Mouse (Mus musculus) erythroblast, adult 5-6 weeks (primary cell): ENCODE measurements around the gene Ier2. TPM values are rescaled to one million over a fixed set of nuclear protein-coding genes. Genes with fewer than 3 reads are reported as not detected.
"Not testable (repeated sequence)": the region's sequence is repeated elsewhere in the genome, so short reads cannot be mapped to it uniquely, and the experiment has no call there.

Experiments
- ATAC-seq: replicated peaks from 2 replicates; pipeline ENCODE4 v1.8.0; 2016; ENCODE audit warnings: moderate number of reproducible peaks, mild to moderate bottlenecking, moderate TSS enrichment, inconsistent platforms; ENCODE audit not compliant: poor library complexity, low FRiP score, severe bottlenecking
- total RNA-seq, 2 experiments: library from RNA; stranded (forward) in 1 of 2; stranded (reverse) in 1 of 2; fragments of 150-400 nt in 1 of 2; fragments of 200-764, 138-1000 nt in 1 of 2; gene quantifications; 2 replicates each; pipeline versions ENCODE4 v1.2.3 to v1.2.4; 2015 to 2017; ENCODE audit warnings: low replicate concordance in 2 of 2

Gene Ier2
- total RNA-seq, 2 experiments from 2014 or later: 14.8 to 22.9 TPM

- peak; percentile 38 for ATAC-seq
Observed at GRCm38 (mm10) chr8:84699861-84700322, 37.2 kb upstream of the Ier2 start.

GRCm38 (mm10) chr8:84698929-84699401 lies 36.3 kb upstream of the Ier2 start:
- ATAC-seq: no peak

- ATAC-seq: no peak
Observed at GRCm38 (mm10) chr8:84698288-84698687, 35.6 kb upstream of the Ier2 start.

- ATAC-seq: no peak
Observed at GRCm38 (mm10) chr8:84697166-84698130, 34.8 kb upstream of the Ier2 start.

DNA sequence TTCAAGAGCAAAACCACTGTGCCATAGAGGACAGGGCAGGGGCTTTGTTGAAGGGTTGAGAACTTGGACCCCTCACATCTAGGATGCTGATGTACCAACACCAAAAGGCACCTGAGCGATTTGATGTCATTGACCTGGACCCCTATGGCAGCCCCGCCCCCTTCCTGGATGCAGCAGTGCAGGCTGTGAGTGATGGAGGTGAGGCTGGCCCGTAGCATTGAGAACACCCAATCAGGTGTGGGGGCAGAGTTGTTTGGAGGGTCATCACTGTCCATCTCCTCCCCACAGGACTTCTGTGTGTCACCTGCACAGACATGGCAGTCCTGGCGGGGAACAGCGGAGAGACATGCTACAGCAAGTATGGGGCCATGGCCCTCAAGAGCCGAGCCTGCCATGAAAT lies 32.5 kb upstream of the Ier2 start:
- no peak for ATAC-seq

DNA sequence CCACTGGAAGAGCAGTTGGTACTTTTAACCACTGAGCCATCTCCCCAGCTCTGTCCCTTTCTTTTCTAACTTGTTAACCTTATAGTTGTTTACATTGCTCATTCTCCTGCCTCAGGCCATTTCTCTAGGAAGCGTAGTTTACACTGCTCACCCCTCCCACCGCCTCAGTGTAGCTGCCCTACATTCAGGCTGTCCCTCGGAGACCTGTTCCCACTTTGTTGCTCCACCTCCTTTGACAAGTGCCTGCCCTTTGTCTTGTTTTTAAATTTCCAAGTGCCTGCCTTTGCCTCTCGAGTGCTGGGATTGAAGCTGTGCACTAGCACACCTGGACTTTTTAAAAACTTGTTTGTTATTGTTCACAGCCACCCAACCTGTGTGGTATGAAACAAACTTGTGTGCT lies 30.7 kb upstream of the Ier2 start:
- no peak for ATAC-seq

GRCm38 (mm10) chr8:84689091-84689915 lies 26.7 kb upstream of the Ier2 start:
- ATAC-seq: peak; percentile 82

DNA sequence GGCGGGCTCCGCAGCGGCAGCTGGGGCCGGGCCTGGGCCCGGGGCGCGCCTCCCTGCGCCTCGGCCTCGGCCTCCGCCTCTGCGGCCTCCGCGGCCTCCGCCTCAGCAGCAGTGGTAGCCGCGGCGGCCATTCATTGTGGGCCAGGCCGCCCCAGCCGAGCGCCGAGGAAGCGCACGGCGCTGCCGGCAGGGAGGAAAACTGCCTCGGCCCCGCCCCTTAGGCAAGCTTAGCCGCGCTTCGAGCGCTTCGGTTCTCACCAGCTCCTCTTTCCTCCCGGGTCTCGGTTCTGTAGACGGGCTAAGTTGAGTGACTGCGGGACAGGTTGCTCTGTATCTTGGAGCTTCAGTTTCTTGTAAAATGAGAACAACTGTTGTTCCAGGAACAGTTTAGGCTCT lies 25.1 kb upstream of the Ier2 start, which contains the start of gene Nacc1:
TSS of gene Nacc1 (minus strand) at position 158 of the 396 bp plus-strand sequence.
- ATAC-seq: peak; percentile 82

DNA sequence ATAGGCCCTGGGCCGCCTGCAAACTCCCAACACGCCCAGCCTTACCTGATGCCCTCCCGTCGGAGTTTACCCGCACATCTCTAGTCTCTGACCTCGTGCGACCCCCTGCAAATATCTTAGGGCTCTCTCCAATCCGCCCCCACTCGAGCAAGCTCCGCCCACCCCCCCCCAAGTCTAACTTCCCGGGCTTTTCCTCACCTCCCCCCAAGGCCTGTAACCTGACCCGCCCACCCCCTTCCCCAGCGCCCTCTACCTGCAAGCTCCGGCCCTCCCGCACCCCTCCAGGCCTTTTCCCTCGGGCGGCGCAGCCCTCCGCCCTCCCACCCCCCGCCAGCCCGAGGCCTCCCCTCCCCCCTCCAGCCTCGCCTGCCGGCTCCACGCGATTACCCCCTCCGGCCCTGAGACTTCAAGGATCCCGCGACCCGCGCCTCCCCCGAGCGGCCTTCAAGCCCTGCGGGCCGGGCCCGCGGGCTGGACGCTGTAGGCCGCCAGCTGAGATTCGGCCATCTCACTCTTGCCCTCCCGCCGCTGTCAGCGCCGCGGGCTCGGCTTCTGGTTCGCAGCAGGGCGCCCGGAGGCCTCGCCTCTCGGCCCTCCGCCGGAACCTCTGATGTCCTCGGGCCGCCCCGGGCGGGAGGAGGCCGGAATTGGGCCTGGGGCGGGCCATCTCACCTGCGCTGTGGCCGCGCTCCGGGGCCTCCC lies 24.5 kb upstream of the Ier2 start:
- ATAC-seq: no peak

DNA sequence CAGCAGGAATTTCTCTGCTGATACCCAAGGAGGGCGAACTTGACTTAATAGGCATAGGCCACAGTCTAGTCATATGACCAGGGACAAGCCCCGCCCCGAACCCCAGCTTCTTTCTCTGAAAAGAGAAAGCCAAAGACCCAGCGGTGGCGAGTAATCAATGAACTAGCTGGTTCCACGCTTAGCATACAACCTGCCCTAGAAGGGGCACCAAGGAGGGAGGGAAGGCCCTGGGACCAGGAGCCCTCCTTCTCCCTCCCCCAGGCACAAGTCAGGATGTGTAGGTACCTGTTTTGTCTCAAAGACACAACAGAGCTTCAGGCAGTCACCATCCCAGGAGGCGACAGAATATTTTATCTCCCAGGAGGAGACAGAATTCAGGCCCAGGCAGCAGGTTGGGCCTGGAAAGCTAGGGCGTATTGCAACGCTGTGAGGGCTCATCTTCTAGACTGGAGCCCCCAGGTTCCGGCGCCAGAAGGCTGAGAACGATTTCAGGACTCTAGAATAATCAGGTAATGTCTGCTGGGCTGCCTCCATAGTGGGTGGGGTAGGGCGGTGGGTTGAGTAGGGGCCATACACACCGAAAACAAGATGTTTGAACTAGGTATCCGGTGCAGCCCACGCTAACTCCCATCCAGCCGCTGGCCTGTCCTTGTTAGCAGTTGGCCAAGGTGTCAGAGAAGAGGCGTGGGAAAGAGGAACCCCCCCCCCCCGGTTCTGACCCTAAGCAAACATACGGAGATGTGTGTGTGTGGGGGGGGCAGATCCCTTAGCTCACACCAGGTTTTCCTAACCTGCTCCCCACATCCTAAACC lies 23.7 kb upstream of the Ier2 start, which contains the start of gene Trmt1:
TSS of gene Trmt1 (plus strand) at position 117 of the 812 bp plus-strand sequence.
- peak; percentile 55 for ATAC-seq

GRCm38 (mm10) chr8:84684537-84684936 lies 21.9 kb upstream of the Ier2 start:
- no peak for ATAC-seq

- ATAC-seq: no peak
Observed at GRCm38 (mm10) chr8:84682257-84682656, 19.6 kb upstream of the Ier2 start.

DNA sequence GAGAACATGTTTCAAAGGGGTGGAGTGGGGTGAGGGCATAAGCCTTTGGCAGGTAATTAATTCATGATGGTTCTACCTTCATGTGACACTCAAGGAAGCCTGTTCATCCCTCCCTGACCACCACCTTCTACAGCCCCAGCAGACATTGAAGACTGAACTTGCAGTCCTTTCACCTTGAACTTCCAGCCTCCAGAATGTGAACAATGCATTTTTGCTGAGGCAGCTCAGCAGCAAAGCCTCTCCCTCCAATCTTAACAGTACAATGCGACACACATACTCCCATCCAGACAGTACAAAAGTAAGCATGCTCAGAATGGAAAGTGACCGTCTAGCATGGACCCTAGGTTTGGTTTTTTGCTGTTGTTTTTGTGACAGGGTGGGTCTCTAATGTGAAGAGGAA lies 18.8 kb upstream of the Ier2 start:
- ATAC-seq: no peak

DNA sequence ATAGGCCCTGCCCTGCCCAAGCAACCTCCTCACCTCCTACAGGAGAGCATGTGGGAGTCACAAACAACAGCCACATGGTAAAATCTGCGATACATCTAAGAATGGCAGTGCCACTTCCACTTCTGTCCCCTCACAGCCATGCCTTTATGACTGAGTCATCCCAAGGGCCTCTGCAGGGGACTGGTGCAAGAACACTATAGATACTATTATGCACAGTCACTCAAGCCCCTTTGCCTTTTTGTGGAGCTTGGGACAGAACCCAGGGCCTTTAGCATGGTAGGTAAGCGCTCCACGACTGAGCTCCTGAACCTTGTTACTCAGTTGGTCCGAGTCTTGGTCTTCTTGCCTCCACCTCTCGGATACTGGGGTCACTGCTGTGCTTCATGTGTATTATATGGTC lies 14.7 kb upstream of the Ier2 start:
- 0 out of 2 replicates have a peak, but pooled peaks have one; percentile 16 for ATAC-seq

- ATAC-seq: not testable (repeated sequence)
Observed at GRCm38 (mm10) chr8:84670295-84671006, 7.8 kb upstream of the Ier2 start.

- ATAC-seq: no peak
Observed at GRCm38 (mm10) chr8:84668731-84669485, 6.3 kb upstream of the Ier2 start.

GRCm38 (mm10) chr8:84668081-84668480 lies 5.4 kb upstream of the Ier2 start:
- ATAC-seq: no peak
